Comparison of ENCODE assay signal across 23 mouse cellular contexts in genomic region chr14:15142839-15143238, GRCm38 (mm10).
DNase-seq lines count a peak whose midpoint lies in the region; ATAC-seq lines count a peak whose summit lies in the region.
"Had no signal": no experiment of that assay in that cellular context is flagged by ENCODE, and none has a peak within 500 bp of the region (broad histone marks: within the 10 kb centered on the region; RNA-seq: fewer than 3 reads in every experiment).

No protein-coding gene starts in this region.

- peaks cover 40% of the 10 kb centered on the region for H3K4me1 ChIP-seq in megakaryocyte, embryonic 14.5 days
- H3K4me1 ChIP-seq: embryonic facial prominence, embryonic 12.5 days; forebrain, embryonic 12.5 days; heart, embryonic 15.5 days; hindbrain, embryonic 15.5 days; intestine, embryonic 15.5 days; limb, embryonic 10.5 days; liver, embryonic 15.5 days; lung, embryonic 15.5 days had no signal

- peak; percentile 44 to 65 for DNase-seq in kidney, adult 8-10 months
- peak; percentile 24 for DNase-seq in kidney, postnatal 14 days
- DNase-seq in gastrocnemius, adult 18-20 months (ENCODE audit: low spot score) = no peak
- no peak for DNase-seq in lung, postnatal 10 days
- DNase-seq in cerebellum, postnatal 10 days = no peak
- DNase-seq: adrenal gland, adult 2 months; cerebellum, adult 11-12 months; cerebellum, postnatal 14 days; gastrocnemius, postnatal 10 days; heart, postnatal 36 days; liver; lung, postnatal 4 days; right cerebral cortex, adult 18-20 months had no signal

- H3K36me3 ChIP-seq in megakaryocyte, embryonic 14.5 days (replicated peaks; ENCODE audit: low read length) = no peaks in the 10 kb centered on the region
- H3K36me3 ChIP-seq: embryonic facial prominence, embryonic 12.5 days; forebrain, embryonic 12.5 days; heart, embryonic 15.5 days; hindbrain, embryonic 15.5 days; intestine, embryonic 15.5 days; limb, embryonic 10.5 days; liver, embryonic 15.5 days; lung, embryonic 15.5 days had no signal

- H3K27me3 ChIP-seq in megakaryocyte, embryonic 14.5 days (replicated peaks) = no peaks in the 10 kb centered on the region
- H3K27me3 ChIP-seq: embryonic facial prominence, embryonic 12.5 days; forebrain, embryonic 12.5 days; heart, embryonic 15.5 days; hindbrain, embryonic 15.5 days; intestine, embryonic 15.5 days; liver, embryonic 15.5 days; lung, embryonic 15.5 days had no signal

- ATAC-seq in megakaryocyte, adult 5-6 weeks (ENCODE audit: poor library complexity, severe bottlenecking) = no peak
- ATAC-seq: intestine, embryonic 15.5 days had no signal

- H3K4me3 ChIP-seq in megakaryocyte, embryonic 14.5 days (replicated peaks) = peak overlapping the region; percentile 4
- H3K4me3 ChIP-seq: embryonic facial prominence, embryonic 12.5 days; forebrain, embryonic 12.5 days; heart, embryonic 15.5 days; hindbrain, embryonic 15.5 days; intestine, embryonic 15.5 days; limb, embryonic 10.5 days; liver, embryonic 15.5 days; lung, embryonic 15.5 days had no signal

- H3K9me3 ChIP-seq in megakaryocyte, embryonic 14.5 days = no peaks in the 10 kb centered on the region
- H3K9me3 ChIP-seq: embryonic facial prominence, embryonic 12.5 days; forebrain, embryonic 12.5 days; heart, embryonic 15.5 days; hindbrain, embryonic 15.5 days; intestine, embryonic 15.5 days; limb, embryonic 10.5 days; liver, embryonic 15.5 days; lung, embryonic 15.5 days had no signal

Comparison
In these comparisons a context has a peak if more than half of its experiments do, and no peak if none do; other contexts are left out.
1. DNase-seq: peak in kidney, adult 8-10 months (2 of 2) and kidney, postnatal 14 days (single experiment); none in gastrocnemius, adult 18-20 months (single experiment), lung, postnatal 10 days (single experiment) and cerebellum, postnatal 10 days (0 of 2).